In the genomic region with DNA sequence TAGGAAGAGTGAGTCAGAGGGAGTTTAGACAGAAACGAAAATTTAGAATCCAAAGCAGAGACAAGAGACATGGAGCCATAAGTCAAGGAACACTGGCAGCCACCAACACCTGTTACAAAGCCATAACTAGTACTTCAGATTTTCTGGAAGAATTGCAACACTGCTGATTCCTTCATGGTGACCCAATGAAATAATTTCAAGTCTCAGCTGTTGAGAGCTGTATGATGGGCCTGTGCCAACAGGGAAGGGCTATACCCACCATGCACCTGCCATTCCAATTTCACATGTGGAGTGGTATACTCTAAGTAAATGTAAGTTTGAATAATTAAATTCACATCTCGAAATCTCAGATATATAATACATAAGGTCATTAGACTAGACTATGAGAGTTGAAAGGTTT, we compare ENCODE assay signal across 27 mouse cellular contexts.
"Had no signal": no experiment of that assay in that cellular context is flagged by ENCODE, and none has a peak within 500 bp of the region (broad histone marks: within the 10 kb centered on the region; RNA-seq: fewer than 3 reads in every experiment).

No protein-coding gene starts in this region.

- H3K36me3 ChIP-seq: limb, embryonic 10.5 days; limb, embryonic 12.5 days; limb, embryonic 13.5 days; limb, embryonic 15.5 days; liver, embryonic 12.5 days; liver, embryonic 13.5 days; liver, embryonic 15.5 days; lung, embryonic 15.5 days; midbrain, embryonic 10.5 days; midbrain, embryonic 12.5 days; midbrain, embryonic 13.5 days; midbrain, embryonic 15.5 days had no signal

- DNase-seq: left cerebral cortex, postnatal 4 days; liver; liver, embryonic 13.5 days; liver, postnatal 0 days; lung, adult 18-20 months; lung, adult 2 months; lung, embryonic 14.5 days; lung, postnatal 10 days; lung, postnatal 14 days; lung, postnatal 36 days; lung, postnatal 4 days; midbrain, embryonic 14.5 days had no signal

- H3K27me3 ChIP-seq: limb, embryonic 12.5 days; limb, embryonic 13.5 days; limb, embryonic 15.5 days; liver, embryonic 12.5 days; liver, embryonic 13.5 days; liver, embryonic 15.5 days; lung, embryonic 15.5 days; megakaryocyte, embryonic 14.5 days; midbrain, embryonic 12.5 days; midbrain, embryonic 13.5 days; midbrain, embryonic 15.5 days had no signal

- H3K4me3 ChIP-seq: left cerebral cortex, adult 2 months; limb, embryonic 10.5 days; limb, embryonic 12.5 days; limb, embryonic 13.5 days; limb, embryonic 15.5 days; liver, embryonic 12.5 days; liver, embryonic 13.5 days; liver, embryonic 15.5 days; lung, embryonic 15.5 days; megakaryocyte, embryonic 14.5 days; midbrain, embryonic 10.5 days; midbrain, embryonic 12.5 days; midbrain, embryonic 13.5 days; midbrain, embryonic 15.5 days had no signal

- H3K4me2 ChIP-seq: limb, embryonic 12.5 days; limb, embryonic 13.5 days; limb, embryonic 15.5 days; liver, embryonic 11.5 days; liver, embryonic 12.5 days; liver, embryonic 13.5 days; liver, embryonic 15.5 days; lung, embryonic 14.5 days; lung, embryonic 15.5 days; midbrain, embryonic 11.5 days; midbrain, embryonic 12.5 days; midbrain, embryonic 13.5 days; midbrain, embryonic 15.5 days had no signal
